Mouse (Mus musculus) CD4-positive helper T cell, adult 2 months (primary cell): Measurements from ENCODE around the gene L3mbtl3.

ENCODE experiments used
- DNase-seq: peaks from one replicate; pipeline ENCODE4 v3.0.0-alpha.2; 2012; ENCODE audit warnings: low read depth, missing footprints, low spot score

Gene L3mbtl3

DNA sequence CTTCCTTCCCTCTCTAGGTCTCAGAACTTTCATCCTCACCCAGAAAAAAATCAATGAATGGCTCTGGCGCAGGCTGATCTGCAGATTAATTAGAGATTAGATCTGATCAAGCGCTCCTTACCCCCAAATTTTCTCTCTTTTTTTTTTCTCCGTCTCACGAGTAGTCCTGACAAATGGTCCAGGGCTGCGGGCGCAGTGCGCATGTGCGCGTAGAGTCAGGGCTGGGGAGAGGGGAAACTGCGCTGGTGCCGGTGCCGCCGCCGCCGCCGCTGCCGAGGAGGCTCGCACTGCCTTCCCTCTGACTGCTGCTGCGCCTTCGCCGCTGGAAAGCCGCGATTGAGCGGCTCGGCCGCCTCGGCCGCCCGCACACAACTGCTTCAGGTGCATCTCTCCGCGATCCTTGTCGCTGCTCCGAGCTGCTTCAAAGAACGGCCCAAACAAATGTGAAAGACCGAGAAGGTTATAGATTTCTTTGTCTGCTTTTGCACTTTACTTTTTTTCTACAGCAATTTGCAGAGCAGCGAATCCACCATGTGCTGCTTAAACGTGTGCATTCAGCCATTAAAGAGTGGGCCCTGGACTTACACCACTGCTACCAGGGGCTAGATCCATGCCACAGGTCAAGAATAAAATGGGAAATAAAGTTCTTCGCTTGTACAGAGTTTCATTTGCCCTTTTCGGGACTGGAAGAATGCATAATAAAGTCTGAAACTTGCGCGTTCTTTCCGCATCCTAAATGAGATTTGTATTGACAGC lies at the start of gene L3mbtl3:
Gene L3mbtl3 (minus strand): TSS at position 182 of the 756 bp plus-strand sequence.
- DNase-seq = peak; percentile 92

DNA sequence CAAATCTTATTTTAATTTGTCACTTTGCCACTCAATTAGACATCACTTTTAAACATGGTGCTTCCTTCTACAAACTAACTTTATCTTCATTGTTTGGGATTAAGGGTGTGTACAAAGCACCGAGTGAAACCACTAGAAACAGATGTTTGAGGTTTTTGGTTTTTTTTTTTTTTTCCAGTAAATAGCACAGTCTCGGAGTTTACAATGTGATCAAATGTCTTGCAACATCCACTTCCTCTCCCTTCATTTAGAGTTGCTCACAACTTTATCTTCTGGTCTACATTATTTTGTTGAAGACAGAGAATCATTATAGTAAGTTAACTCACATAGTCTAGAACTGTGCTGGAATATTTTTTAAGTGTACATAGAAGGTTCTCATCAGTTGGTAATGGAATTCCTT lies 45.4 kb upstream of the L3mbtl3 start:
- DNase-seq = peak; percentile 5

- DNase-seq = no peak
Observed at GRCm38 (mm10) chr10:26388656-26389055, 12.9 kb upstream of the L3mbtl3 start.

GRCm38 (mm10) chr10:26377332-26377602 lies 1.5 kb upstream of the L3mbtl3 start:
- DNase-seq = no peak

DNA sequence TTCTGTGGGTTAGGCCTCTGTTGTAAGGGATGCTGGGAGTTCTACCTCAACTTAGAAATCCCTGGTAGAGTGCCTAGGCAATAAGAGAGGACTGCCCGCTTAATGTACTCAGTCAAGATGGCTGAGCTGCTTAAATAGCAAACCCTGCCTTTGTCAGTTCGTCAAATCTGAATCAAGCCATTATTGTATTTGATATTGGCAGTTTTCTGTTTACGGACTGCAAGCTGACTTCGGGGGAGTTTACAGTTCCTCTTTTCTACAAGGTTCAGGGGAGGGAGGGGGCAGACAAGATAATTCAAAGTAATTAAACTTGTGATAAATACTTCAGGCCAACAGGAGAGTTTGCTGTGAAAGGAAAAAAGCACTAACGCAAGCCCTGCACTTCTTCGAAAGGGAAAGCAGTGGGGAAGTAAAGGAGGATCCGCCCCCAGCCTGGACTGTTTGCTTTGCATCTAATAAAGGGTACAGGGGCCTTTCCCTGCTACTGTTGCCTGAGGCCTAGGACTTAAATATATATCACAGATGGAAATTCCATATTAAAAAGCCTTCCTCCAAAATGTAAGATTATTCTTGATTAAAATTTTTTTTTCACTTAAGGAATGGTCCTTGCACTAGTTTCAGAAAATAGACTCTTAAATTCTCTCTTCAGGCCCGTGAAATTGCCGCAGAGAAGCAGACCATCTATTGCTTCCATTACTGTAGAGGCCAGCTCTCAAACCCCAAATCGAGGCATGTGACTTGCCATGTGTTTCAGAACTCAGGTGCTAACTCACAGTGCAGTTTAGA lies 968 bp upstream of the L3mbtl3 start:
- DNase-seq = no peak

DNA sequence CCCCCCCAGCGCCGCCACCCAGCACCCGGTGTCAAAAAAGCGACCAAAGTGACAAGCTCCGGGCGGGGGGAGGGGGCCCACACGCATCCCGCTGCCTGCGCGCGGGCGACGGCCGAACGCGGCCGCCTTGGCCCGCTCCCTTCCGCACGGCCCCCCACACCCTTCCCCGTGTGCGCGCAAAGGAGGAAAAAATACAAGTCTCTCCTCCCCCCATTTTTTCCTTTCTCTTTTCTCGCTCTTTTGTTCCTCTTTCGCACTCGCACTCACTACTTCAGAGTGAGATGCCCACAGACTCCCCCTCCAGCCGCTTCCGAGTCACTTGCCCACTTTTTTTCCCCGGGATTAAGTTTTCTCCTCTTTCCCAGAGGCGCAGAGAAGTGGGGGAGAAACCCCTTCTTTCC lies 420 bp downstream of the L3mbtl3 start:
- DNase-seq = peak; percentile 74

DNA sequence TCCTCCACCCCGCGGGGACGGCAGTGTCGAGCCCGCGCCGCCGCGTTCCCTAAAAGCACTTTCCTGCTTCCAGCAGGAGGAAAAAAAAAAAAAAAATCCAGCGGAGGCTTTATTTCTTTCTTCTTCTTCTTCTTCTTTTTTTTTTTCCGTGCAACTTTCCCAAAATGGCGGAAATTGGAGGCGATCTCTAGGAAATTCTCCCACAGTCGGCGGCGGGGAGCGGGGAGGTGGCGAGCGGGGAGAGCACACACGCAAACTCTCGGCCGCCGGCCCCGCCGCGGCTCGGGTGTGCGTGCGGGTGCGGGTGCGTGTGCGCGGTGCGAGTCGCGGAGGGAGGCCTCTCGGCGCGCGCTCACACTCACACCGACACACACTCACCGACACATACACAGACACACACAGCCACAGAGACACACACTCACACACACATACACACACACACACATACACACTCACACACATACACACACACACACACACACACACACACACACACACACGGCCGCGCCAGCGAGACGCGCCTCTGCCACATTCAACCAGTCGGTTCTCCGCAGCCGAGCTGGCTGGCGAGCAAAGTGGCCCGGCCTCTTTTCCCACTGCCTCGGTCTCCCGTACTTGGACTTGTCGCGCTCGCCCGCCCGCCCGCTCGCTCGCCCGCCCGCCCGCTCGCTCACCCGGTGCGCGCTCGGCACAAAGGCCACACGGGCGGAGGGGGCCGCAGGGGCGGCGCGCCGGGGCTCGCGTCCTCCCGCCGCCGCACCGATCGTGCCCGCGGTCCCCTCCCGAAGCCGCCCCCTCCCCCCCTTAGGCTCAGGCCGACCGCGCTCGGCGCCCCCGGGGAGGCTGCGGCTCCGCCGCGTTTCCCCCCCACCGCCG lies 1.1 kb downstream of the L3mbtl3 start:
- peak; percentile 78 for DNase-seq

DNA sequence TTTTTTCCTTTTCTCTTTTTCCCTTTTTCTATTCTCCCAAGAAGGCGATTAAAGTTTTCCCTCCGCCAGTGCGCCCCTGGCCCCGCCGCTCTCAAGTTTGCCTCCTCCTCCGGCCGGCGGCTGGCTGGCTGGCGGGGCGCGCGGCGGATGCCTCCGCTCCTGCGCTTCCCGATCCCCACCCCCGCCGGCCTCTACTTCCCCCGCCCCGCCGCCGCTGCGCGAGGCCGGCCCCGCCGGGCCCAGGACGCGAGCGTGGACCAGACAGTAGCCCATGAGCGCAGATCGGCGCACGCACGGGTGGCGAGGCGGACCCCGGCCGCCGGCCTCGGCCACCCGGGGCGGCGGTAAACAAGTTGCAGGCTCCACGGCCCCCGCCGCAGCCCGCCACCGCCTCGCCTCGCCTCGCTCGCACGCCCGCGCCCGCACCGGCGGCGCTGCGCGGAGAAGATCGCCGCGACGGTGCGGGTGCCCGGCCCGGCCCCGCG lies 1.8 kb downstream of the L3mbtl3 start:
- peak; percentile 72 for DNase-seq

DNA sequence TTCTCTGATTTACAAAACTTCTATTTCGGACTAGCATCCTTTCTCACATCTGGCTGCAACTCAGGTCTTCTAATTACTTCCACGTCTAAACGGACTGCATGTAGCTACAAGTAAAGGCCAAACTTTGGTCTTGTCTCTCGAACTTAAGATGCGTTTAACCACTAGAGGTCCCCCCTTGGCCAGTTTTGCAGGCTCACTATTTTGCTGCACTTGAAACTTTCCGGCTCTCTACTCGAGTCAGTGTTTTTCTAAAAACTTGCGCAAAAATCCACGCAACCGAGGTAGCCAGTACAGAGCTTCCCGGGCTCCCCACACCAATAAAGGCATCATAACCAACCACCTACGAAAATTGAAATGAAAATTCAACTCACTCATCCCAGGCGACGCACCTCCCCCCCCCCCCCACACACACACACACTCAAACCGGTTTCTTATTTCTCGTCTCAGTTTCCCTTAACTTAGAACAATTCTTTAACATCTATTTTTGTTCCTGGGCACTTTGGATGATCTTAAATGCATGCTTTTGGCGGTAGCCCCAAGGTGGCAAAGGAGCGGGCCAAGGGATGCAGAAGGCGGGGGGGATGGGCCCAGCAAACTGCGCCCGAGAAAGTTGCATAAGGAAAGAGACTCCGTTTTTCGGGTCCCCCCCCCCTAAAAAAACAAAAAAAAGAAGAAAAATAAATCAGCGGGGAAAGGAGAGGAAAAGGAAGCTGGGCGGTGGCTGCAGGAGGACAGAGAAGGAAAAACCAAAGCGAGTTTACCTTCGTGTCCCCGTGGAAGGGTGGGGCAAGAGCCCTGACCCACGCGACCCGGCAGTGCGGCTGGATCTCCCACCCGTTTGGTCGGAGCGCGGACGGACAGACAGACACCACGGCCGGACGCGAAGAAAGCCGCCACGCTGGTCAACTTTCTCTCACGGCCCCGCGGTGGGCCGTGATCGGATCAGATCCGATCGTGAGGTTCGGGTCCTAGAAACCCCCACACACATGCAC lies 2.5 kb downstream of the L3mbtl3 start:
- peak; percentile 89 for DNase-seq

DNA sequence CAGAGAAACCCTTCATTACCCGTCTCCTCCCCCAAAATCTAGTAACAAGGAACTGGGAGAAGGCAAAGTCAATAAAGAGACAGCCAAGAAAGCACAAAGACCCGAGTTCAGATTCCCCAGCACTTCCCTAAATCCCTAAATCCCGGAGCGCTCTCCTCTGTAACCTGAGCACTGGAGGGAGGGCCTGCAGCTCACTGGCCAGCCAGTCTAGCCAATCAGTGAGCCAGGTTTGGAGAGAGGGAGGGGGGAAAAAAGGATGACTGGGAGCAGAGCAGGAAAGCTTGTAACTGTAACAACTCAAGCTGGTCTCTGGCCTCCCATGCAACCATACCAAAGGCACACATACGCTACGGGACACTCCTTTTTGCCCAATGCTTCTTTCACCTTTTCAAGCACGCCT lies 4.4 kb downstream of the L3mbtl3 start:
- no peak for DNase-seq

GRCm38 (mm10) chr10:26364942-26365341 lies 10.8 kb downstream of the L3mbtl3 start:
- DNase-seq = no peak

DNA sequence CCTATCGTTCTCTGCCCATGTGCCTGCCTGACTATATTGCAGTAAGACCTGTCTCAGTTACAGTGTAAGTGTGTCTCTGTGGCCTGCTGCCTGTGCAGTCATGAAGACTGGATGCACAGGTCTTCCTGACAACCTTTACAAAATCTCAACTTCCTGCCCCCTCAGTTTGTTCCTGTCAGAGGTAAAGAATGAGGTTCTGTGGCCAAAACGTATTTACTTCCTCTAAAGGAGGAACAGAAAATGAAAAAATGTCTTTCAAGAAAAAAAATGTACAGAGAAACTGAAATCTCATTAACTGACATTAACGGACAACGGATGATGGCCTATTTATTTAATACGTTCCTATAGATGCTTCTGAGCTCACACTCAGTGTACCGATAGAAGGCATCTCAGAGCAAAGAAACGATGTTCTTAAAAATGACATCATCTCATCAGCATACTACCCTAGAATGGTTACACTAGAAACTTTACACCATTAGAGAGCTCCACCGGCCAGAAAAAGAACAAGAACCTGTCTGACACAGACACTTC lies 11.4 kb downstream of the L3mbtl3 start:
- DNase-seq = peak; percentile 64

- peak; percentile 9 for DNase-seq
Observed at GRCm38 (mm10) chr10:26363605-26364004, 12.2 kb downstream of the L3mbtl3 start.

- DNase-seq = peak; percentile 71
Observed at GRCm38 (mm10) chr10:26358798-26359197, 17.0 kb downstream of the L3mbtl3 start.

GRCm38 (mm10) chr10:26358231-26358630 lies 17.5 kb downstream of the L3mbtl3 start:
- no peak for DNase-seq

DNA sequence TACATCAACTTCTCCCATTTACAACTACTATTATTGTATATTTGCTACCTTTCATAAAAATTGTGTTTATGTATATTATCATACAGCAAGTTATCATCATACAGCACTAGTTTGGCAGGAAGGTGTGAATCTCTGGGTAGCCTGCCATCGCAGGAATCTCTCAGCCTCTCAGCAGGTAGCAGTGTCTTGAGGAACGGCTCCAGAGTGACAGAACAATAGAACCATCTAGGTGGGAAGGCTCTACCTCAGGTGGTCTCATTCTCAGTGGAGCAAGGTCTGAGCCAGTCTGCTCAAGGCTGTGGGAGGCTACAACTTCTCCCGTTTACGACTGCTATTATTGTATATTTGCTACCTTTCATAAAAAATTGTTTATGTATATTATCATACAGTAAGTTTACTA lies 22.0 kb downstream of the L3mbtl3 start:
- DNase-seq = no peak

DNA sequence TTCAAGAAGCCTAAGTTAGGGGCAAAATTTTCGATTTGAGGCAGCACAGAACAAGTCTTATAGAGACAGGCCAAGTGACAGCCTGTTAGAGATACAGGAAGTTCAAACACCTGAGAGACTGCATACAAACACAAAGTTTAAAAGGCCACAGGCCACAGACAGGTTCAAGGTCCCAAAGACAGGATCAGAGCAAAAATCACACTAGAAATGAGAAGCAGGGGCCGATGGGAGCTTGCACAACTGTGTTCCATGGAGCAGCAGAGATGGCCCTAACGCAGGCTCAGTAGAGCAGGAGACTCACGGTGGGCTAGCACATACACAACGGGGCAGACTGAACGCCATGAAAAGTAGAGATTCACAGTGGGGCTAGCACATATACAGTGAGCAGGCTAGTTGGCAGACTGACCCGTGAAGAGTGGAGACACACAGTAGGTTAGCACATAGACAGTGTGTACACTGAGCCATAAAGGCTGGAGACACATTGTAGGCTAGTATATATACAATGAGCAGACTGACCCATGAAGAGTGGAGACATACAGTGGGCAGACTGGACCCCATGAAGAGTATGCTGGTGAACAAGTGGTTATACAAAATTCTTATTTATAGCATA lies 24.5 kb downstream of the L3mbtl3 start:
- DNase-seq = no peak

- no peak for DNase-seq
Observed at GRCm38 (mm10) chr10:26350153-26350552, 25.6 kb downstream of the L3mbtl3 start.

DNA sequence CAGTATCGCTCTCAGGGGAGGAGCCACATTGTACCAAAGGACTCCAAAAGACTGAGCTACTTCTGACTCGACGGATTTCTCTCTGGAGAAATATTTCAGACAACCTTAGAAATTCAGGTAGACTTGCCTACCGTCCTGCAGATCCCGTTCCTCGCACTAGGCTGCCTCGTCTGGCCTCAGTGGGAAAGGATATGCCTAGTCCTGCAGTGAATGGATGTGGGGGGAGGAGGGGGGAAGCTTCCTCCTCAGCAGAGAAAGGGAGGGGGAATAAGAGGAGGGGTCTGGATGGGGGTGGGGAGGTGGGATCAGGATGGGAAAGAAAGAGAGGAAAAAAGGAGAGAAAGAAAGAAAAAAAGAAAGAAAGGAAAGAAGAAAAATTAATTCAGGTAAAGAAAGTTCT lies 28.2 kb downstream of the L3mbtl3 start:
- no peak for DNase-seq

GRCm38 (mm10) chr10:26345879-26346278 lies 29.9 kb downstream of the L3mbtl3 start:
- DNase-seq = peak; percentile 34
